Mouse (Mus musculus): ENCODE results near the gene Gstm2. TPM values are rescaled to one million over a fixed set of nuclear protein-coding genes. Genes with fewer than 3 reads are reported as not detected.
"Not testable (repeated sequence)": the region's sequence is repeated elsewhere in the genome, so short reads cannot be mapped to it uniquely, and the experiment has no call there.

Gstm2 gene
- polyA plus RNA-seq, 1 experiment from 2014 or later, result 4.5 TPM

DNA sequence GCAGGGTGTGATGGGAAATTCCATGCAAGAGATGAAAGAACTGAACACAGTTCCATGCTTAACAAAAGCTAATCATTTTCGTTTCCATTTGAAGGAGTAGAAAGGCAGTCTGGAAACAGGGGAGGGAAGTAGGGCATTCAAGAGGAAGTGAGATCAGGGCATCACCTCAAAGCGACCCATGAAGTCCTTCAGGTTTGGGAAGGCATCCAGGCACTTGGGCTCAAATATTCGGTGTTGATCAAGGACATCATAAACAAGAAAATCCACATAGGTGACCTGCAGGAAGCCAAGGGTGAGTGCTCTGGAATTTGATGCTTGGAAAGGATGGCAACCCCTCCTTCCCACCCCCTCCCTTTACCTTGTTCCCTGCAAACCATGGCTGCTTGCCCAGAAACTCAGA is 2.5 kb downstream of the Gstm2 start:
- no peak for ATAC-seq (replicated peaks)

DNA sequence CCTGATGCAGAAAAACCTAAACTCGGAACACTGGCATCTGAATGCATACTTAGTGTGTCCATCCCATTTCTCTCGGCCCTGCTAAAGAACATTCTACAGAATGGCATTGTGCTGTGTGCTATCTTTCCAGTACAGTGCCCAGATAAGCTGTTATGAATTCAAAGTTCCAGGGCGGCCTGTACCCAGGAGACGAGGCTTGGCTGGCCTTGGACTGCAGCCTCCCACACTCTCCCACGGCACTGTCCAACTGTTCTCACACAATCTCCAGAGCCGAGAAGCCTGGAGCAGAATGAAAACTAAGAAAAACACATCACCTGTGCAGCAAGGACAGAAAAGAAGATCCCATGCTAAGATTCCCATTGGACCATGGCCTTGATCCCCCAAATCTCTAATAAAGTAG is 3.5 kb downstream of the Gstm2 start:
- Histone ChIP-seq H3K9ac (replicated peaks) (no peak overlapping the region), H3K4me1 (no peaks in the 10 kb centered on the region), H3K4me2 (replicated peaks) (no peak overlapping the region), H3K4me3 (no peak overlapping the region), H3K27ac (replicated peaks) (no peak overlapping the region), H3K9me3 (no peaks in the 10 kb centered on the region), H3K36me3 (no peaks in the 10 kb centered on the region), H3K27me3 (no peaks in the 10 kb centered on the region)
- no peak for ATAC-seq (replicated peaks)
- 82% methylated on average over 6 of the region's 6 CpGs for WGBS

More for the DNA sequence above, 2.5 kb downstream of the Gstm2 start:
- WGBS, result 65% methylated on average over 3 of the region's 3 CpGs
- no peaks in the 10 kb centered on the region for H3K36me3 ChIP-seq
- no peaks in the 10 kb centered on the region for H3K27me3 ChIP-seq
- H3K4me1 ChIP-seq, result no peaks in the 10 kb centered on the region
- no peak overlapping the region for H3K9ac ChIP-seq (replicated peaks)
- H3K9me3 ChIP-seq, result no peaks in the 10 kb centered on the region
- no peak overlapping the region for H3K27ac ChIP-seq (replicated peaks)
- no peak overlapping the region for H3K4me2 ChIP-seq (replicated peaks)
- no peak overlapping the region for H3K4me3 ChIP-seq

DNA sequence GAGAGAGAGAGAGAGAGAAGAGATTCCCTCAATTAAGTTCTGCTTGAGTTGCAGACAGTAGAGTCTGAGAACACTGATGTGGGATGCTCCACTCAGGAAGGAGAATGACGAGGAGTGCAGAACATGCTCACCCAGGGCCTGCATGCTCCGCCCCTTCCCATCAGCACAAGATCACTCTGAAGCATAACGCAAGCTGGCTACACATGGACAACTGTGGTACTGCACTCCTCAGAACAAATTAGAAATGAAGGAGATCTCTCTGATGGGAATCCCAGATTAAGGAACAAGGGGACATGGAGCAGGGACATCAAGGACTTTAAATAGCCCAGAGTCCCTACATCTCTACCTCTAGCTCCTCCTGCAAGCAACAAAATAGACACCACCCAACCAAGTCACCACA is 5.0 kb downstream of the Gstm2 start:
- Histone ChIP-seq H3K27ac (replicated peaks) (no peak overlapping the region), H3K4me3 (no peak overlapping the region), H3K4me1 (no peaks in the 10 kb centered on the region), H3K27me3 (no peaks in the 10 kb centered on the region), H3K4me2 (replicated peaks) (no peak overlapping the region), H3K36me3 (no peaks in the 10 kb centered on the region), H3K9me3 (no peaks in the 10 kb centered on the region), H3K9ac (replicated peaks) (no peak overlapping the region)
- WGBS, result 69% methylated on average over 3 of the region's 3 CpGs
- no peak for ATAC-seq (replicated peaks)

DNA sequence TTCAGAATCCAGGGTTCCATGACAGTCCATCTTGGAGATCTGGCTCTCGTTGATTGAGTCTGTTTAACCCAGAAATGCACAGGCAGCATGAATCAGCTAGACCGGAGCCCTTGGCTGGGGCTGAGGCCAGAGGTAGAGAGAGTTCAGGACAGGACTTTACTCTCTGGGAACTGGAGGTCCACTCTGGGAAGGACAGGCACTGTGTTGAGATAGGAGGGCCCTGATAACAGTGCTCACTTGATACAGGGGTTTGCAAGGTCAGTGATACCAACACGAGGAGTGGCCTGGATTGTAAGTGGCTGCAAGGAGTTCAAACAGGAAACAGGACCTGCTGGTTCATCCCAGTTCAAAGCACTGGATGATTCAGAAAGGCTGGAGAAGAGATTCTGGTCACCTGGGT is 8.6 kb downstream of the Gstm2 start:
- H3K4me1 ChIP-seq, result no peaks in the 10 kb centered on the region
- H3K9ac ChIP-seq (replicated peaks), result no peak overlapping the region
- no peak for ATAC-seq (replicated peaks)
- no peak overlapping the region for H3K4me2 ChIP-seq (replicated peaks)
- WGBS, result 82% methylated on average over 3 of the region's 3 CpGs
- H3K9me3 ChIP-seq, result no peaks in the 10 kb centered on the region
- no peaks in the 10 kb centered on the region for H3K27me3 ChIP-seq
- H3K27ac ChIP-seq (replicated peaks), result no peak overlapping the region
- no peaks in the 10 kb centered on the region for H3K36me3 ChIP-seq
- no peak overlapping the region for H3K4me3 ChIP-seq

DNA sequence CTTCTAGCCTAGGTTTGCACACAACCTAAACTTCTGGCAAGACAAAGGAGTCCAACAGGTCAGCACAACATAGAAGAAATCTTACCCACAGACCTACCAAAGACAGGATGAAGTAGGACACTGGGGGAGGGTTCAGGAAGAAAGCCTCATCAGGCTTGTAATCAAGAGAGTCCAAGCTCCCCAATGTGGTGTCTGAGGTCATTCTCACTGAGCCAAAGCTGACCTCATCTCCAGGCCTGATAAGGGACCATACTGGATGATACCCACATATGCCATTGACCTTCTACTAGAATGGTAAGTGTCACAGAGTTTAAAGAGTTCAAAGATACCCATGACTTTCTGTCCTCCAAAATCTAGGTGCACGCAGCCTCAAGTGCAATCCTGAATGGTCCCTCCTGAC is 12.0 kb downstream of the Gstm2 start:
- no peak overlapping the region for H3K4me3 ChIP-seq
- ATAC-seq (replicated peaks), result no peak
- H3K4me1 ChIP-seq, result no peaks in the 10 kb centered on the region
- H3K9me3 ChIP-seq, result no peaks in the 10 kb centered on the region
- no peaks in the 10 kb centered on the region for H3K27me3 ChIP-seq
- H3K36me3 ChIP-seq, result no peaks in the 10 kb centered on the region
- 92% methylated on average over 1 of the region's 1 CpGs for WGBS
- no peak overlapping the region for H3K27ac ChIP-seq (replicated peaks)
- no peak overlapping the region for H3K9ac ChIP-seq (replicated peaks)
- no peak overlapping the region for H3K4me2 ChIP-seq (replicated peaks)

DNA sequence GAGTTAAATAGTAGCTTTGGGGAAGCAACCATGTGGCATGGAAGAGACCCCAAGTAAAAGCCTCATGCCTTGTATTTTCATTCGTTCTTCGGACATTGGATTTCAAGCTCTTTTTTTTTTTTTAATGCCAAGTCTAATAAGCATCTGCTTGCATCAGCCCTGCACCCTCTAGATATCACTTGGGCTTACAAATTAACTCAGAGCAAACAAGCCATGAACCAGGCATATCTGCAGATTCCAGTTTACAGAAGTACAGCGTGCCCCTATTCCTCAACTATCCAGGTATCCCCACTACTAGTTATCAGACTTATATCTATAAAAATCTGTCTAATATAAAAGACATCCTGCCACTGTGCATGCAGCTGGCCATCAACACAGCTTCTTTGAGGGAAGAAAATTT is 14.2 kb downstream of the Gstm2 start:
- H3K4me1 ChIP-seq, result no peaks in the 10 kb centered on the region

DNA sequence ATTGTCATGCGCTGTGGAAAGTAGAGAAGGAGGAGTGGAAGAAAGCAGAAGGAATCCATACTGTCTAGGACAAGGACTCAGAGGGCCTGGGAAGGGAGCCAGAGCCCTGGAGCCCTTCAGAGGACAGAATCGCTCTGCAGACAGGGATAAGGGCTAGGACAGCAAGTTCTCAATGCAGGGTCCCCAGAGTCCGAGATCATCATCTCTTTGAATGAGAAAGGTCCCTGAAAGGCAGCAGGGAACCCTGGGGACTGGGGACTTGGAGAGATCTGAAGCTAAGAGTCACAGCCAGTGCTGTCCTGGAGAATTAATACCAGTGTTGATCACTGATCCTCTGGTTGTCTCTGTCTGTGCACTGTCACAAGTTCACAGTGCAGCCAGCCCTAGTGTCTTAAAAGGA is 15.2 kb downstream of the Gstm2 start:
- not testable (repeated sequence) for H3K9ac ChIP-seq (replicated peaks); H3K36me3 ChIP-seq; H3K4me1 ChIP-seq; H3K4me2 ChIP-seq (replicated peaks); H3K27me3 ChIP-seq; H3K4me3 ChIP-seq; H3K9me3 ChIP-seq; H3K27ac ChIP-seq (replicated peaks); ATAC-seq (replicated peaks)
- WGBS, result 52% methylated on average over 3 of the region's 3 CpGs

More for the DNA sequence above, 14.2 kb downstream of the Gstm2 start:
- no peaks in the 10 kb centered on the region for H3K36me3 ChIP-seq
- no peak for ATAC-seq (replicated peaks)
- H3K4me3 ChIP-seq, result no peak overlapping the region
- no peaks in the 10 kb centered on the region for H3K9me3 ChIP-seq
- no peak overlapping the region for H3K9ac ChIP-seq (replicated peaks)
- no peaks in the 10 kb centered on the region for H3K27me3 ChIP-seq
- no peak overlapping the region for H3K27ac ChIP-seq (replicated peaks)
- H3K4me2 ChIP-seq (replicated peaks), result no peak overlapping the region
- WGBS, result 91% methylated on average over 3 of the region's 3 CpGs

DNA sequence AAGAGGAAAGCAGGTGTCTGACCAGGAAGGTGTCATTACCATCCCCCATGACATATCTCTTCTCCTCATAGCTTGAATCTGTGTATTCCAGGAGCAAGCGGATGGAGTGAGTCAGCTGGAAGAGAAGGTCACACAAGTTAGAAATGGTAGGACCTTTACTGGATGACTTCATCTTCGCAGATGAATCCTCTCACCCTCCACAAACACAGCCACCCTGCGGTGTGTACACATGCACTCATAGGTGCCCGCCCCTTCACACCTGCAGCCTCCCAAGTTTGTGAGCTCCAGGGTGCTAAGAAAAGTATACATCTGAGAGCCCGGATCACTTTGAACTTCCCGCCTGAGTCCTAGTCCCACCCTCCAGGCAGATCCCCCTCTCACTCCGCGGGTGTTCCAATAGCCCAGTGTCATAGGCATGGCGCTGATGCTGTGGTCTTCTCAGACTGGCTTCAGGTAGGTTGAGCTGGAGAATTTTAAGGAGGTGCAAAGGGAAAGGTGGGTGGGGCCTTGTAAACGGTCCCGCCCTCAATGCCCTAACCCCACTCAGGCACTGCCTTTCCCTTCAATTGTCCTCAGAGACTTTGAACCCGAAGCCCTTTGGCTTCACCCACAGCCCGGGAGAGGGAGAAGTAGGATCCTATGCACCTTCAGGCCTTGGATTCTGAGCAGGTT is 17.4 kb downstream of the Gstm2 start, which contains the start of gene Gstm3:
Gene Gstm3, minus strand, starts transcription at position 560 of the 672 bp plus-strand sequence.
- no peak within 1 kb of the TSS for H3K27ac ChIP-seq (replicated peaks)
- no peak within 1 kb of the TSS for H3K9ac ChIP-seq (replicated peaks)
- H3K4me2 ChIP-seq (replicated peaks), result no peak within 1 kb of the TSS
- ATAC-seq (replicated peaks), result no peak
- H3K36me3 ChIP-seq, result no peaks in the 10 kb centered on the region
- 0 out of 2 replicates have a peak, but pooled peaks cover 5% of the 10 kb centered on the region for H3K4me1 ChIP-seq
- 76% methylated on average over 13 of the region's 13 CpGs for WGBS
- no peak within 1 kb of the TSS for H3K4me3 ChIP-seq
- no peaks in the 10 kb centered on the region for H3K9me3 ChIP-seq
- H3K27me3 ChIP-seq, result no peaks in the 10 kb centered on the region

DNA sequence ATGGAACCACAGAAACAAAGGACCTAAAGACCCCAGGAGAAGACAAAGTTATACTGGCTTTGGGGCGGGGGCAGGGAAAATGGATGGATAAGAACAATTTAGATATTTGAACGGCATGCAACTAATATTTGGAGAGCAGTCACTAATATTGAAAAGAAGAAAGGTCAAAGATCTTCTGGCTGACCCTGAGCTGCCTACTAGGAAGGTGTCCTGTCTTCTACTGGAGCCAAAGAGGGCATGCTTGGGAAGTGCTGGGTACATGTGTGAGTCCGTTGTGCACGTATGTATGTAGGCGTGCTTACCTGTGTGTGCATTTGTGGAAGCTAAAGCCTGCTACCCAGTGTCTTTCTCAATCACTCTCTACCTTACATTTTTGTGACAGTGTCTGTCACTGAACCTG is 19.6 kb downstream of the Gstm2 start:
- 99% methylated on average over 5 of the region's 5 CpGs for WGBS
- Histone ChIP-seq H3K4me1 (0 out of 2 replicates have a peak, but pooled peaks cover 5% of the 10 kb centered on the region), H3K9me3 (no peaks in the 10 kb centered on the region), H3K4me2 (replicated peaks) (no peak overlapping the region), H3K9ac (replicated peaks) (no peak overlapping the region), H3K4me3 (no peak overlapping the region), H3K36me3 (no peaks in the 10 kb centered on the region), H3K27ac (replicated peaks) (no peak overlapping the region), H3K27me3 (no peaks in the 10 kb centered on the region)
- no peak for ATAC-seq (replicated peaks)

DNA sequence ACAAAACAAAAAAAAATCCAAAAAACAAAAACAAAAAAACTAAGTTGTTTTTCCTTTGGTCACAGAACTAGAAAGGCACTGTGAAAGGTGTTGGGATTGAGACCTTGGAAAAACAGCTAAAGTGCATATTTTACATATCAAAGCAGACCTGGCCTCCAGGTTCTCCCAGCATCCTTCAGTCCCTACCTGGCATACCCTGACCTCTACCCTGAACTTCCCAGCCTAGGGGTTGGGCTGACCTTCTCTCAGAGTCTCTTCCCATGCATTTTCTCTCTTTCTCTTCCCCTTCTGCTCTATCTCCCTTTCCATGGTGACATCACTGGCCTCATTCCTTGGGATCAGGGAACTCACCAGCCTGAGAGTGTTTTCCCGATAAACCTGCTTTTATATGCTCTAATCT is 20.7 kb downstream of the Gstm2 start:
- Histone ChIP-seq H3K4me2 (replicated peaks) (no peak overlapping the region), H3K4me3 (no peak overlapping the region), H3K27ac (replicated peaks) (no peak overlapping the region), H3K27me3 (no peaks in the 10 kb centered on the region), H3K36me3 (no peaks in the 10 kb centered on the region), H3K4me1 (0 out of 2 replicates have a peak, but pooled peaks cover 5% of the 10 kb centered on the region), H3K9me3 (no peaks in the 10 kb centered on the region), H3K9ac (replicated peaks) (no peak overlapping the region)
- WGBS, result 56% methylated on average over 1 of the region's 1 CpGs
- ATAC-seq (replicated peaks), result no peak

DNA sequence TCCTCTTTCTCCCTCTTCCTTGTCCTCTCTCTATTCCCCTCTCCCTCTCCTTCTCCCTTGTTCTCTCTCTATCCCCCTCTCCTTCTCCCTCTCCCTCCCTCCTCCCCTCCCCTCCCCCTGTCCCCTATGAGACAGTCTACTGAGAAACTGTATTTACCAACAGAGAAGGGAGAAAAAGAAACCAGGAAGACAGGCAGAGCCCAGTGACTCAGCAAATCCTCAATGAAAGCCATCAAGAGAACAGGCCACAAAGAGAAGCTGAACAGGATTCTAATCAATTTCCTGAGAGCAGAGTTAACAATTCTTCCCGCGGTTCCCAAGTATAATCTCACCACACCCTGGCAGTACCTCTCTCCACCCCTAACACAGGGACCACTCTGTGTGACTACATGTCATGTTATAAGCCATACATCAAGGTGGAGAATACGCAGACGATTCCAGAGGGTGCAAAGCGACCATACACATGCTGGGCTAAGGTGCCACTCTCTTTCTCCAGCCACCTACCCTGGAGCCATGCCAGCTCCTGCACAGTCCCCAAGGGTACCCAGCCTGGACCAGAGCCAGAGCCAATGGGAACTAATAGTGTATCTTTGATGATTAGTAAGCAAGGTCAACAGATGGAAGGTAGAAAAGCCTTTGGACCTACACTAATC is 21.5 kb downstream of the Gstm2 start:
- Histone ChIP-seq H3K4me3 (no peak overlapping the region), H3K27ac (replicated peaks) (no peak overlapping the region), H3K9ac (replicated peaks) (no peak overlapping the region), H3K4me1 (0 out of 2 replicates have a peak, but pooled peaks cover 5% of the 10 kb centered on the region), H3K36me3 (no peaks in the 10 kb centered on the region), H3K4me2 (replicated peaks) (no peak overlapping the region), H3K27me3 (no peaks in the 10 kb centered on the region), H3K9me3 (no peaks in the 10 kb centered on the region)
- ATAC-seq (replicated peaks), result no peak
- WGBS, result 55% methylated on average over 5 of the region's 5 CpGs

DNA sequence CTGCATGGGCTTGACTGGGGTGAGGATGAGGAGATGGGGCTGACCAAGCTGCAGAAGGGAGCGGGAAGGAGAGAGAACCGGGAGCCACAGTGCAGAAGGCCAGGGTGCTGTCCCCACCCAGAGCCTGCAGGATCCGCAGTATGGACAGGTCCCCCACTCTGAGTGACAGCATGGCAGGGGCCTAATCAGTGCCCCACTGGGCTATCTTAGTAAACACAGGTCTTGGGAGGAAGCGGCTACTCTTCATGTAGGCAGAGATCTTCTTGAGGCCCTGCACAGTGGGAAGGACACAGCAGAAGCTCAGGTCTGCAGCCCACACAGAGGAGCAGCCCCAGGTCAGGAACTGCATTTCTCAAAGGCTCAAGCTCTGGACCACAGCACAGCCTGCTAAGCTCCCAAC is 22.2 kb downstream of the Gstm2 start:
- Histone ChIP-seq H3K4me2 (replicated peaks) (no peak overlapping the region), H3K27ac (replicated peaks) (no peak overlapping the region), H3K4me1 (0 out of 2 replicates have a peak, but pooled peaks cover 5% of the 10 kb centered on the region), H3K36me3 (no peaks in the 10 kb centered on the region), H3K4me3 (no peak overlapping the region), H3K9ac (replicated peaks) (no peak overlapping the region), H3K27me3 (no peaks in the 10 kb centered on the region), H3K9me3 (no peaks in the 10 kb centered on the region)
- ATAC-seq (replicated peaks), result no peak
- 89% methylated on average over 4 of the region's 4 CpGs for WGBS

DNA sequence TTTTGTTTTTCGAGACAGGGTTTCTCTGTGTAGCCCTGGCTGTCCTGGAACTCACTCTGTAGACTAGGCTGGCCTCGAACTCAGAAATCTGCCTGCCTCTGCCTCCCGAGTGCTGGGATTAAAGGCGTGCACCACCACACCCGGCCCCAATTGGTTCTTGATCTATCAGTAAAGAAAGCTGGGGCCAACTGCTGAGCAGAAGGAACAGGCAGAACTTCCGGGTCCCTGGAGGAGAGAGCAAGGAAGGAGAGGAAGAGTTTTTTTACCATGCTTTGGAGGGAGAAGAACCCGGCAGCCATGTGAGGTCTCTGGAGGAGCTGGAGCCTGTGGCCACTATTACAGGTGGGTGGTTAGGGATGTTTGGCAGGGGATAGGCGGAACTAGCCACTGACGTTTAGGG is 31.0 kb downstream of the Gstm2 start:
- WGBS, result 88% methylated on average over 9 of the region's 9 CpGs
- not testable (repeated sequence) for H3K4me2 ChIP-seq (replicated peaks); H3K9ac ChIP-seq (replicated peaks); H3K27me3 ChIP-seq; H3K4me3 ChIP-seq; H3K27ac ChIP-seq (replicated peaks); H3K4me1 ChIP-seq; H3K9me3 ChIP-seq; ATAC-seq (replicated peaks); H3K36me3 ChIP-seq

Data from forebrain, embryonic 15.5 days (tissue).